Mouse (Mus musculus): ENCODE results near the gene Nrm. TPM values are rescaled to one million over a fixed set of nuclear protein-coding genes. Genes with fewer than 3 reads are reported as not detected.

The Nrm gene
- polyA plus RNA-seq, 1 experiment from 2014 or later = 48.1 TPM

DNA sequence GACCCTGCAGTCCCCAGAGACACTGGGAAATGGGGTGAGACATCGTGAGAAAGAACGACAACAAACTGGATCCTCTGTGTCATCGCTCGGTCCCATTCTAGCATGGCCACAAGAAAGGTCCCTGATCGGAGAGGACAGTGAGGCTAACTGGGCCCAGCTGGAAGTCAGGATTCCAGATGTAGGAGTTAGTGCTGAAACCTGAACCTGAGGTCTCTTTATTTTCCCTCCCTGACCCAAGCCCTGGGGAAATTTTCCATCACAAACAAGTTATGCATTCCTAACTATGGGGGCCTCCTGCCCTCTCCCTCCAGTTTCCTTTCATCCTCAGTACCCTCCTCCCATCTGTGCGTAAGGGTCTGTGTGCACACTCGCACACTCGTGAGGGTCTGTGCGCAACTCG, 43.9 kb upstream of the Nrm start:
- H3K4me1 ChIP-seq (ENCODE audit: control insufficient read depth, insufficient read depth, low read length) = peaks cover 41% of the 10 kb centered on the region
- WGBS (ENCODE audit: insufficient replicate concordance) = 45% methylated on average over 10 of the region's 10 CpGs
- no peak overlapping the region for H3K4me3 ChIP-seq (ENCODE audit: low read depth, low read length)
- H3K36me3 ChIP-seq (ENCODE audit: control insufficient read depth, insufficient read depth, low read length) = no peaks in the 10 kb centered on the region
- H3K27me3 ChIP-seq (ENCODE audit: control insufficient read depth, insufficient read depth, low read length) = 0 out of 2 replicates have a peak, but pooled peaks cover 2% of the 10 kb centered on the region
- ATAC-seq (replicated peaks; ENCODE audit: insufficient number of reproducible peaks, low FRiP score, low TSS enrichment) = no peak
- 0 out of 2 replicates have a peak overlapping the region, but pooled peaks have one; percentile 6 for H3K4me2 ChIP-seq
- no peaks in the 10 kb centered on the region for H3K9me3 ChIP-seq (replicated peaks; ENCODE audit: control insufficient read depth, low read length)
- H3K27ac ChIP-seq (ENCODE audit: low read depth, low read length) = no peak overlapping the region
- H3K9ac ChIP-seq (ENCODE audit: low read depth, low read length) = no peak overlapping the region

DNA sequence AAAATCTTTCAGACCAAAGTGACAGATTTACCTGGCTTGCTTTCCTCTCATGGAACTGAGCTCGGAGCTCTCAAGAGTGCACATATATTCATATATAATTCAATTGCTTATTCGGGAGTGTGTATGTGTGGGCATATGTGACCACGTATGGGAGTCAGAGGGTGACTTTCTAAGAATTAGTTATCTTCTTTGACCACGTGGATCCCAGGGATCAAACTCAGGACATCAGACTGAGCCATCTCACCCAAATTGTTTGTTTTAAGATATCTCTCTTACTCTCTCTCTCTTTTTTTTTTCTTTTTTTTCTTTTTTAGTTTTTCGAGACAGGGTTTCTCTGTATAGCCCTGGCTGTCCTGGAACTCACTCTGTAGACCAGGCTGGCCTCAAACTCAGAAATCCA, 41.0 kb upstream of the Nrm start:
- H3K4me1 ChIP-seq (ENCODE audit: control insufficient read depth, insufficient read depth, low read length) = peaks cover 27% of the 10 kb centered on the region
- H3K4me3 ChIP-seq (ENCODE audit: low read depth, low read length) = no peak overlapping the region
- no peak overlapping the region for H3K27ac ChIP-seq (ENCODE audit: low read depth, low read length)
- H3K9me3 ChIP-seq (replicated peaks; ENCODE audit: control insufficient read depth, low read length) = no peaks in the 10 kb centered on the region
- WGBS (ENCODE audit: insufficient replicate concordance) = 76% methylated on average over 5 of the region's 5 CpGs
- H3K27me3 ChIP-seq (ENCODE audit: control insufficient read depth, insufficient read depth, low read length) = 0 out of 2 replicates have a peak, but pooled peaks cover 2% of the 10 kb centered on the region
- H3K36me3 ChIP-seq (ENCODE audit: control insufficient read depth, insufficient read depth, low read length) = no peaks in the 10 kb centered on the region
- no peak overlapping the region for H3K9ac ChIP-seq (ENCODE audit: low read depth, low read length)
- no peak for ATAC-seq (replicated peaks; ENCODE audit: insufficient number of reproducible peaks, low FRiP score, low TSS enrichment)
- H3K4me2 ChIP-seq = no peak overlapping the region

DNA sequence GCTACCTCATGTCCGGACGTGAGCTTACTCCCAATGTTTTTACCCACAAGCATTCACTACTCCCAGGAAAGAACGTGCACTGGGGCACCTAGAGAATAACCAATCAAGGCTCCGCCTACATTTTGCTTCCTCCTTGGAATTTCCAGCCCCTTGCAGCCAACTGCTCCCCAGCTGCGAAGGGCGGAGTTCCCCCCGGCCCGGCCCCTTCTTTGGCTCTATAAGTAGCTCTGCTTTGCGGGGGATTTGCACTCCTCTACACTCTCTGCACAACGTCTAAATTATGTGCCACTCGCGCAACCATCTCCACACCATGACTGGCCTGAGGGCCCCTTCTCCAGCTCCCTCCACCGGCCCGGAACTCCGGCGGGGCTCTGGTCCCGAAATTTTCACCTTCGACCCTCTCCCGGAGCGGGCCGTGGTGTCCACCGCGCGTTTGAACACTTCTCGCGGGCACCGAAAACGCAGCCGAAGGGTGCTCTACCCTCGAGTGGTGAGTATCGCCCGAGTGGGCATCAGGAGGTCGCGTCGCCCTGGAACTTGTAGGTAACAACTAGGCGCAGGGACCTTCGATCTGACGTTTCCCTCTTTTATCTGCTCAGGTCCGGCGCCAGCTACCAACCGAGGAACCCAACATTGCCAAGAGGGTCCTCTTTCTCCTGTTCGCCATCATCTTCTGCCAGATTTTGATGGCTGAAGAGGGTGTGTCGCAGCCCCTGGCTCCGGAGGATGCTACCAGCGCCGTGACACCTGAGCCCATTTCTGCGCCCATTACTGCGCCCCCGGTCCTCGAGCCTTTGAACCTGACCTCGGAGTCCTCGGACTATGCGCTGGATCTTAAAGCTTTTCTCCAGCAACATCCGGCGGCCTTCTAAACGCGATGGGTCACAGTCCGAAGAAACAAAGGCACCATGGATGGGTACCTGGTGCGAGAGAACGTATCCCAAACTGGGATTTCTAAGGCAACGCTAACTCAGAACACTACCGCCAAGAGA, 39.4 kb upstream of the Nrm start, which contains the start of gene Ier3:
Gene Ier3, plus strand, starts transcription at position 246 of the 992 bp plus-strand sequence.
- Histone ChIP-seq H3K27ac (ENCODE audit: low read depth, low read length) (peak within 1 kb of the TSS; percentile 80), H3K4me2 (peak within 1 kb of the TSS; percentile 98), H3K9me3 (replicated peaks; ENCODE audit: control insufficient read depth, low read length) (no peaks in the 10 kb centered on the region), H3K4me1 (ENCODE audit: control insufficient read depth, insufficient read depth, low read length) (peaks cover 12% of the 10 kb centered on the region), H3K36me3 (ENCODE audit: control insufficient read depth, insufficient read depth, low read length) (peaks cover 6% of the 10 kb centered on the region), H3K27me3 (ENCODE audit: control insufficient read depth, insufficient read depth, low read length) (0 out of 2 replicates have a peak, but pooled peaks cover 2% of the 10 kb centered on the region), H3K9ac (ENCODE audit: low read depth, low read length) (peak within 1 kb of the TSS; percentile 79), H3K4me3 (ENCODE audit: low read depth, low read length) (peak within 1 kb of the TSS; percentile 63)
- under 1% methylated on average over 62 of the region's 62 CpGs for WGBS (ENCODE audit: insufficient replicate concordance)
- 0 out of 2 replicates have a peak, but pooled peaks have one; percentile 28 for ATAC-seq (replicated peaks; ENCODE audit: insufficient number of reproducible peaks, low FRiP score, low TSS enrichment)

DNA sequence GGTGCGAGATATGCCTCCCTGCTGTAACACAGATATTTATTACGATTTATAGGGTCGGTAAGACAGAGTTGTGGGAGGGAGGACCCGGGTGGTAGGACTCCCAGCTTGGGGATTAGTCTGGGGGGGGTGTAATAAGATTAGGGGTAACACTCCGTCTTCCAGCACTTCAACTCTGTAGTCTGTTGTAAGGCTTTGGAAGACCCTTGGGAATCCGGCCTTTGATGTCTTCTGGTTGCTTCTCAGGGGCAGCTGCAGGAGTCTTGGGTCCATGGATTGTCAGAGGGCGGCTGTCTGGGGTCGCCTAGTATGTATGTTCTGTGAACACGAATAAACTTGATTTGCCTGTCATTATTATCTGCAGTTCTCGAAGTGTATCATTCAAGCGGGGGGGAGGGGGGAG, 38.6 kb upstream of the Nrm start:
- WGBS (ENCODE audit: insufficient replicate concordance) = under 1% methylated on average over 11 of the region's 11 CpGs
- H3K9ac ChIP-seq (ENCODE audit: low read depth, low read length) = peak overlapping the region; percentile 79
- H3K27ac ChIP-seq (ENCODE audit: low read depth, low read length) = peak overlapping the region; percentile 80
- no peaks in the 10 kb centered on the region for H3K9me3 ChIP-seq (replicated peaks; ENCODE audit: control insufficient read depth, low read length)
- peak overlapping the region; percentile 98 for H3K4me2 ChIP-seq
- H3K4me3 ChIP-seq (ENCODE audit: low read depth, low read length) = peak overlapping the region; percentile 63
- H3K36me3 ChIP-seq (ENCODE audit: control insufficient read depth, insufficient read depth, low read length) = peaks cover 12% of the 10 kb centered on the region
- 0 out of 2 replicates have a peak, but pooled peaks have one; percentile 1 for ATAC-seq (replicated peaks; ENCODE audit: insufficient number of reproducible peaks, low FRiP score, low TSS enrichment)
- 0 out of 2 replicates have a peak, but pooled peaks cover 2% of the 10 kb centered on the region for H3K27me3 ChIP-seq (ENCODE audit: control insufficient read depth, insufficient read depth, low read length)
- peaks cover 8% of the 10 kb centered on the region; the same call in 1 of the 2 replicates for H3K4me1 ChIP-seq (ENCODE audit: control insufficient read depth, insufficient read depth, low read length)

DNA sequence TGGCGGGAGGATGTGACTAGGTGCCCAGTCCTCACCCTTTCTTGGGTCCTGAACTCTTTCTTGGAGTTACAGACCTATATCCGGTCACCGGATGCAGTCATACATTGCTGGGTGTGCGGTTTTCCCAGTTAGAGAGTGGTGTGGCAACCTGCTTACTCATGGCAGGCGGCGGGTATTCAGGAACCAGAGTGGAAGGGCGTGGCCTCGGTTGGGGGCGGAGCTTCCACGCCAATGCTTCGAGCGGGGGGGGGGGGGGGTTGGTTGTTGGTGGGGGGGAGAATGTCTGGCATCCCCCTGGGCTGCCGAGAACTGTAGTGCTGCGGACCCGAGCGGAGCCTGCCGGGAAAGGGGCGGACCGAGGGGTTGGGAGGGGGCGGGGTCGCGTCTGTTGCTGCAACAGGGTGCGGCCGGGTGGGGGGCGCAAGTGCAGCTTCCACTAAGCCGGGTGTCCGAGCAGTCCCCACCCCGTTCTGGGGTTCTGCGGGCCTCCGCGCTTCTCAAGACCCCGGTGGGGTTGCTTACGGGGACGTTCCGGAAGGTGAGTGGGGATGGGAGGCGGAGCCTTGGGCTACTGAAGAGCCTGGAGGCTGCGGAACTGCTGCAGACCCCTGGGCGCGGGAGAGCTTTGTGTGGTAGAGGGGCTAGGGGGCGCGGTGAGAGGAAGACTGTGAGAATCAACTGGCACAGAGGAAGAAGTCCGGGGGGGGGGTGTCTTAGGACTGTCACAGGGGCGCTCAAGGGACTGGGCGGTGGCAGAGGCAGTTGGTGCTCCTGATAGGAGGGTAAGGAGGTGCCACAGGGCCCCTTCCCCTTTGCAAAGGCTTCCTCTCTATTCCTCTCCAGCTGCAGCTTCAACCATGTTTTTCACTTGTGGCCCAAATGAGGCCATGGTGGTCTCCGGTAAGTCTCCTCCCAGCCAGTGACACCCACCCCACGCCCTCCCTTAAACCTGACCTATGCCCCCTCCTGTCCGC, 37.9 kb upstream of the Nrm start, which contains the start of gene Flot1:
Gene Flot1, plus strand, starts transcription at position 267 of the 974 bp plus-strand sequence.
- H3K36me3 ChIP-seq (ENCODE audit: control insufficient read depth, insufficient read depth, low read length) = peaks cover 19% of the 10 kb centered on the region
- ATAC-seq (replicated peaks; ENCODE audit: insufficient number of reproducible peaks, low FRiP score, low TSS enrichment) = peak; percentile 84
- 0% methylated on average over 44 of the region's 47 CpGs for WGBS (ENCODE audit: insufficient replicate concordance)
- peak within 1 kb of the TSS; percentile 98 for H3K4me2 ChIP-seq
- H3K9me3 ChIP-seq (replicated peaks; ENCODE audit: control insufficient read depth, low read length) = no peaks in the 10 kb centered on the region
- 0 out of 2 replicates have a peak, but pooled peaks cover 2% of the 10 kb centered on the region for H3K27me3 ChIP-seq (ENCODE audit: control insufficient read depth, insufficient read depth, low read length)
- H3K27ac ChIP-seq (ENCODE audit: low read depth, low read length) = peak within 1 kb of the TSS; percentile 80
- peak within 1 kb of the TSS; percentile 79 for H3K9ac ChIP-seq (ENCODE audit: low read depth, low read length)
- H3K4me3 ChIP-seq (ENCODE audit: low read depth, low read length) = peak within 1 kb of the TSS; percentile 63
- H3K4me1 ChIP-seq (ENCODE audit: control insufficient read depth, insufficient read depth, low read length) = peaks cover 8% of the 10 kb centered on the region; the same call in 1 of the 2 replicates

DNA sequence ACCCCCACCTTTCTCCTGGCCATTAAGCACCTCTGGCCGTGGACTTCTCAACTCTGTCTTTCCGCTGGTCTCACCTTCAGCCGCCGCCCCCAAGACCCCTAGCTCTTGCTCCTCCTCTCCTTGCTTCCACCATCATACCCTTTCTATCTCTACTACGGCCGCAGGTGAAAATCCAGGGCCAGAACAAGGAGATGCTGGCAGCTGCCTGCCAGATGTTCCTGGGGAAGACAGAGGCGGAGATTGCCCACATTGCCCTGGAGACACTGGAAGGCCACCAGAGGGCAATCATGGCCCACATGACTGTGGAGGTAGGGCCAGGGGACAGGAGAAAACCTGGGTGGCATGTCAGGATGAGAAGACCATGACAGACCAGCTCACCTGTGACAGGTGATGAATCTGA, 36.7 kb upstream of the Nrm start:
- H3K4me3 ChIP-seq (ENCODE audit: low read depth, low read length) = no peak overlapping the region; the same call in 1 of the 2 replicates
- no peak for ATAC-seq (replicated peaks; ENCODE audit: insufficient number of reproducible peaks, low FRiP score, low TSS enrichment)

DNA sequence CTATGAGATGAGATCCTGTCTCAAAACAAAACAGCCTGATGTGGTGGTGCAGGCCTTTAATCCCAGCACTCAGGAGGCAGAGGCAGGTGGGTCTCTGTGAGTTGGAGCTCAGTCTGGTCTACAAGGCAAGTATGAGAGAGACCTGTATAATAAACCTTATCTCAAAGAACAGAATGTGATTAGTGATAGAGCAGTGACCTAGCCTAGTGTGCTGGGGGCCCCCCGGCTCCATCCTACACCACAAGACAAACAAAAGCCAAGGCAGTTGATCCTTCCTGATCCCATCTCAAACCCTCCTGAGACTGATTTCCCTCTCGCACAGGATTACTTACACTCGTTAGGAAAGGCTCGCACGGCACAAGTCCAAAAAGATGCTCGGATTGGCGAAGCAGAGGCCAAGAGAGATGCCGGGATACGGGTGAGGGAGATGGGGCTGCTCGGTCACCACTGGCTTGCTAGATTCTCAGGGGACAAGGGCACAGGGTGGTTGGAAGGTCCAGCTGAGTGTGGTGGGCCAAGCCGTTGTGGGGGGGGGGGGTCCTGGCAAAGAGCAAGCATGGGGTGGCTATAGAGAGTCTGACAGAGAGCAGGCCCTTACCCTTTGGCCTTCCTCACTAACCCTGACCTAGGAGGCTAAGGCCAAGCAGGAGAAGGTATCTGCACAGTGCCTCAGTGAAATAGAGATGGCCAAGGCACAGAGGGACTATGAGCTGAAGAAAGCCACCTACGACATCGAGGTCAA, 35.8 kb upstream of the Nrm start:
- no peak for ATAC-seq (replicated peaks; ENCODE audit: insufficient number of reproducible peaks, low FRiP score, low TSS enrichment)
- no peak overlapping the region for H3K4me3 ChIP-seq (ENCODE audit: low read depth, low read length)
- H3K4me1 ChIP-seq (ENCODE audit: control insufficient read depth, insufficient read depth, low read length) = peaks cover 8% of the 10 kb centered on the region; the same call in 1 of the 2 replicates
- H3K9me3 ChIP-seq (replicated peaks; ENCODE audit: control insufficient read depth, low read length) = no peaks in the 10 kb centered on the region
- peaks cover 19% of the 10 kb centered on the region for H3K36me3 ChIP-seq (ENCODE audit: control insufficient read depth, insufficient read depth, low read length)
- H3K9ac ChIP-seq (ENCODE audit: low read depth, low read length) = no peak overlapping the region
- WGBS (ENCODE audit: insufficient replicate concordance) = 89% methylated on average over 13 of the region's 13 CpGs
- H3K4me2 ChIP-seq = no peak overlapping the region
- no peaks in the 10 kb centered on the region for H3K27me3 ChIP-seq (ENCODE audit: control insufficient read depth, insufficient read depth, low read length)
- H3K27ac ChIP-seq (ENCODE audit: low read depth, low read length) = no peak overlapping the region

More for the DNA sequence above, 36.7 kb upstream of the Nrm start:
- Histone ChIP-seq H3K4me2 (peak overlapping the region; percentile 98), H3K27me3 (ENCODE audit: control insufficient read depth, insufficient read depth, low read length) (0 out of 2 replicates have a peak, but pooled peaks cover 2% of the 10 kb centered on the region), H3K9me3 (replicated peaks; ENCODE audit: control insufficient read depth, low read length) (no peaks in the 10 kb centered on the region), H3K4me1 (ENCODE audit: control insufficient read depth, insufficient read depth, low read length) (peaks cover 8% of the 10 kb centered on the region; the same call in 1 of the 2 replicates), H3K27ac (ENCODE audit: low read depth, low read length) (no peak overlapping the region), H3K36me3 (ENCODE audit: control insufficient read depth, insufficient read depth, low read length) (peaks cover 19% of the 10 kb centered on the region), H3K9ac (ENCODE audit: low read depth, low read length) (peak overlapping the region; percentile 79; the same call in 1 of the 2 replicates)
- 62% methylated on average over 7 of the region's 7 CpGs for WGBS (ENCODE audit: insufficient replicate concordance)
